Mouse (Mus musculus) embryonic facial prominence, embryonic 13.5 days (tissue): ENCODE measurements around the gene Kif21a. TPM values are rescaled to one million over a fixed set of nuclear protein-coding genes. Genes with fewer than 3 reads are reported as not detected.

Source experiments
- ATAC-seq: fragments of 200-750 bp; cut with Nextera tagmentation; 2 replicates; pipeline ENCODE4 v1.8.0; 2017; ENCODE audit warnings: low read depth; ENCODE audit not compliant: insufficient number of reproducible peaks, insufficient read depth, low FRiP score, low TSS enrichment
- H3K27ac ChIP-seq: fragments of 300-500 bp; sonication (generic); 2 replicates; pipeline ENCODE4 v1.5.1; 2015; ENCODE audit warnings: moderate library complexity, mild to moderate bottlenecking, inconsistent platforms
- H3K27me3 ChIP-seq: fragments of 300-500 bp; sonication (generic); 2 replicates; pipeline ENCODE4 v1.6.1; 2015; ENCODE audit warnings: mild to moderate bottlenecking, inconsistent platforms
- H3K36me3 ChIP-seq: fragments of 300-500 bp; sonication (generic); 2 replicates; pipeline ENCODE4 v1.6.1; 2015; ENCODE audit warnings: mild to moderate bottlenecking, inconsistent platforms
- H3K4me1 ChIP-seq: fragments of 300-500 bp; sonication (generic); 2 replicates; pipeline ENCODE4 v1.6.1; 2015; ENCODE audit warnings: inconsistent platforms
- H3K4me2 ChIP-seq: fragments of 300-500 bp; sonication (generic); 2 replicates; pipeline ENCODE4 v1.6.1; 2015; ENCODE audit warnings: moderate library complexity, mild to moderate bottlenecking, inconsistent platforms
- H3K4me3 ChIP-seq: fragments of 300-500 bp; sonication (generic); 2 replicates; pipeline ENCODE4 v1.5.1; 2015; ENCODE audit warnings: mild to moderate bottlenecking, inconsistent platforms
- H3K9ac ChIP-seq: fragments of 300-500 bp; sonication (generic); 2 replicates; pipeline ENCODE4 v1.6.1; 2015; ENCODE audit warnings: mild to moderate bottlenecking, inconsistent platforms
- H3K9me3 ChIP-seq: fragments of 300-500 bp; sonication (generic); 2 replicates; pipeline ENCODE4 v1.6.1; 2016; ENCODE audit warnings: inconsistent platforms
- WGBS: fragments of 180-500 bp; shearing (Covaris S2); methylation state at CpG from one replicate; pipeline ENCODE4 v1.1.7; 2015; ENCODE audit warnings: mixed read lengths; 5-methylcytosine and 5-hydroxymethylcytosine counted together
- polyA plus RNA-seq: library from polyadenylated mRNA; unstranded; fragments of >200 nt; fragmentation: Nextera tagmentation; extraction: Ambion mirVana; gene quantifications from 2 replicates; pipeline ENCODE4 v1.2.1, GENCODE M21; 2015

The Kif21a gene
- 7.9 and 8.9 TPM in 2 replicates for polyA plus RNA-seq

GRCm38 (mm10) chr15:91049496-91050441, at the start of gene Kif21a:
TSS of gene Kif21a (minus strand) at chr15:91049948.
- Histone ChIP-seq H3K27ac (peak within 1 kb of the TSS; percentile 62), H3K4me2 (peak within 1 kb of the TSS; percentile 100), H3K27me3 (no peaks in the 10 kb centered on the region), H3K4me3 (peak within 1 kb of the TSS; percentile 91), H3K4me1 (no peaks in the 10 kb centered on the region), H3K9ac (peak within 1 kb of the TSS; percentile 85), H3K9me3 (no peaks in the 10 kb centered on the region), H3K36me3 (no peaks in the 10 kb centered on the region)
- peak; percentile 82 for ATAC-seq
- WGBS: under 1% methylated on average over 79 of the region's 89 CpGs

GRCm38 (mm10) chr15:91096606-91097005, 46.9 kb upstream of the Kif21a start:
- Histone ChIP-seq H3K9ac (no peak overlapping the region), H3K27ac (no peak overlapping the region), H3K9me3 (no peaks in the 10 kb centered on the region), H3K4me3 (no peak overlapping the region), H3K4me2 (no peak overlapping the region), H3K4me1 (peaks cover 11% of the 10 kb centered on the region), H3K27me3 (no peaks in the 10 kb centered on the region), H3K36me3 (no peaks in the 10 kb centered on the region)
- no peak for ATAC-seq
- WGBS: 58% methylated on average over 6 of the region's 6 CpGs

GRCm38 (mm10) chr15:91089427-91089826, 39.7 kb upstream of the Kif21a start:
- Histone ChIP-seq H3K27me3 (no peaks in the 10 kb centered on the region), H3K4me2 (no peak overlapping the region), H3K9me3 (no peaks in the 10 kb centered on the region), H3K27ac (no peak overlapping the region), H3K4me3 (no peak overlapping the region), H3K9ac (no peak overlapping the region), H3K36me3 (no peaks in the 10 kb centered on the region), H3K4me1 (peaks cover 5% of the 10 kb centered on the region)
- ATAC-seq: no peak
- 76% methylated on average over 7 of the region's 7 CpGs for WGBS

GRCm38 (mm10) chr15:91088071-91088470, 38.3 kb upstream of the Kif21a start:
- H3K9me3 ChIP-seq: no peaks in the 10 kb centered on the region
- H3K27me3 ChIP-seq: no peaks in the 10 kb centered on the region
- H3K4me1 ChIP-seq: peaks cover 5% of the 10 kb centered on the region
- no peak for ATAC-seq
- H3K36me3 ChIP-seq: no peaks in the 10 kb centered on the region
- H3K9ac ChIP-seq: no peak overlapping the region
- no peak overlapping the region for H3K27ac ChIP-seq
- no peak overlapping the region for H3K4me3 ChIP-seq
- 80% methylated on average over 12 of the region's 12 CpGs for WGBS
- no peak overlapping the region for H3K4me2 ChIP-seq

- Histone ChIP-seq H3K36me3 (no peaks in the 10 kb centered on the region), H3K9ac (no peak overlapping the region), H3K27ac (no peak overlapping the region), H3K9me3 (no peaks in the 10 kb centered on the region), H3K27me3 (0 out of 2 replicates have a peak, but pooled peaks cover 10% of the 10 kb centered on the region), H3K4me3 (no peak overlapping the region), H3K4me1 (no peaks in the 10 kb centered on the region), H3K4me2 (no peak overlapping the region)
- WGBS: 39% methylated on average over 15 of the region's 15 CpGs
- ATAC-seq: no peak
Observed at GRCm38 (mm10) chr15:91077457-91078410, 28.0 kb upstream of the Kif21a start.

- no peak for ATAC-seq
- no peak overlapping the region for H3K4me2 ChIP-seq
- 88% methylated on average over 1 of the region's 1 CpGs for WGBS
Observed at GRCm38 (mm10) chr15:91072440-91072839, 22.7 kb upstream of the Kif21a start.

GRCm38 (mm10) chr15:91064310-91064826, 14.6 kb upstream of the Kif21a start:
- peaks cover 7% of the 10 kb centered on the region; the same call in 1 of the 2 replicates for H3K4me1 ChIP-seq
- H3K4me3 ChIP-seq: no peak overlapping the region
- H3K9ac ChIP-seq: no peak overlapping the region
- no peak for ATAC-seq
- no peaks in the 10 kb centered on the region for H3K27me3 ChIP-seq
- H3K4me2 ChIP-seq: no peak overlapping the region
- no peak overlapping the region for H3K27ac ChIP-seq
- WGBS: 91% methylated on average over 12 of the region's 12 CpGs
- H3K9me3 ChIP-seq: no peaks in the 10 kb centered on the region
- no peaks in the 10 kb centered on the region for H3K36me3 ChIP-seq

More at GRCm38 (mm10) chr15:91072440-91072839, 22.7 kb upstream of the Kif21a start:
- H3K27ac ChIP-seq: no peak overlapping the region
- 0 out of 2 replicates have a peak, but pooled peaks cover 5% of the 10 kb centered on the region for H3K27me3 ChIP-seq
- no peaks in the 10 kb centered on the region for H3K36me3 ChIP-seq
- no peaks in the 10 kb centered on the region for H3K4me1 ChIP-seq
- H3K4me3 ChIP-seq: no peak overlapping the region
- H3K9me3 ChIP-seq: no peaks in the 10 kb centered on the region
- H3K9ac ChIP-seq: no peak overlapping the region

GRCm38 (mm10) chr15:91063845-91064244, 14.1 kb upstream of the Kif21a start:
- 57% methylated on average over 7 of the region's 7 CpGs for WGBS
- ATAC-seq: no peak
- H3K27ac ChIP-seq: no peak overlapping the region

GRCm38 (mm10) chr15:91056866-91057342, 7.2 kb upstream of the Kif21a start:
- H3K27me3 ChIP-seq: no peaks in the 10 kb centered on the region
- no peak overlapping the region for H3K9ac ChIP-seq
- 67% methylated on average over 3 of the region's 3 CpGs for WGBS
- no peak overlapping the region for H3K4me3 ChIP-seq
- H3K27ac ChIP-seq: no peak overlapping the region
- no peak overlapping the region for H3K4me2 ChIP-seq
- H3K9me3 ChIP-seq: no peaks in the 10 kb centered on the region
- H3K36me3 ChIP-seq: no peaks in the 10 kb centered on the region
- peaks cover 22% of the 10 kb centered on the region for H3K4me1 ChIP-seq
- ATAC-seq: no peak

More at GRCm38 (mm10) chr15:91063845-91064244, 14.1 kb upstream of the Kif21a start:
- no peak overlapping the region for H3K9ac ChIP-seq
- H3K27me3 ChIP-seq: no peaks in the 10 kb centered on the region
- no peak overlapping the region for H3K4me3 ChIP-seq
- H3K4me1 ChIP-seq: peaks cover 9% of the 10 kb centered on the region
- H3K36me3 ChIP-seq: no peaks in the 10 kb centered on the region
- H3K9me3 ChIP-seq: no peaks in the 10 kb centered on the region
- no peak overlapping the region for H3K4me2 ChIP-seq

GRCm38 (mm10) chr15:91056176-91056865, 6.6 kb upstream of the Kif21a start:
- Histone ChIP-seq H3K27ac (no peak overlapping the region), H3K27me3 (no peaks in the 10 kb centered on the region), H3K4me3 (no peak overlapping the region), H3K36me3 (no peaks in the 10 kb centered on the region), H3K4me1 (peaks cover 22% of the 10 kb centered on the region), H3K9me3 (no peaks in the 10 kb centered on the region), H3K4me2 (no peak overlapping the region), H3K9ac (no peak overlapping the region)
- 44% methylated on average over 5 of the region's 5 CpGs for WGBS
- peak; percentile 67; the same call in 1 of the 2 replicates for ATAC-seq
